ENCODE assay signal across 1 mouse cellular context in genomic region chr19:44965978-44966377, GRCm38 (mm10).
TF ChIP-seq lines count a peak whose summit lies in the region.

No protein-coding gene starts in this region.

TF ChIP-seq in MEL, 35 proteins besides CTCF, POLR2A, EP300 and RAD21:
- TF ChIP-seq MEF2A (IDR thresholded peaks at IDR 0.05; ENCODE audit: extremely low read depth, insufficient replicate concordance, low read depth, low read length, poor library complexity, severe bottlenecking), result no peak
- TF ChIP-seq CHD1 (IDR thresholded peaks at IDR 0.05; ENCODE audit: low read depth, low read length), result no peak
- TF ChIP-seq TCF12 (IDR thresholded peaks at IDR 0.05; ENCODE audit: low read depth, low read length), result no peak
- TF ChIP-seq E2F4 (IDR thresholded peaks at IDR 0.05; ENCODE audit: borderline replicate concordance, low read depth, low read length), result no peak
- no peak for TF ChIP-seq NELFE (IDR thresholded peaks at IDR 0.05; ENCODE audit: low read depth, low read length)
- TF ChIP-seq ZMIZ1 (IDR thresholded peaks at IDR 0.05; ENCODE audit: low read depth, low read length), result no peak
- no peak for TF ChIP-seq MAZ (IDR thresholded peaks at IDR 0.05; ENCODE audit: low read depth, low read length)
- no peak for TF ChIP-seq SIN3A (IDR thresholded peaks at IDR 0.05; ENCODE audit: low read length)
- no peak for TF ChIP-seq TAL1 (IDR thresholded peaks at IDR 0.05; ENCODE audit: low read length)
- no peak for TF ChIP-seq MAFK (IDR thresholded peaks at IDR 0.05; ENCODE audit: borderline replicate concordance, low read depth, low read length)
- no peak for TF ChIP-seq ZC3H11A (IDR thresholded peaks at IDR 0.05; ENCODE audit: low read depth, low read length)
- no peak for TF ChIP-seq NRF1 (IDR thresholded peaks at IDR 0.05; ENCODE audit: insufficient read depth, low read depth, low read length, poor library complexity, severe bottlenecking)
- TF ChIP-seq UBTF (IDR thresholded peaks at IDR 0.05; ENCODE audit: borderline replicate concordance, insufficient read depth, low read depth, low read length), result no peak
- no peak for TF ChIP-seq GABPA (IDR thresholded peaks at IDR 0.05; ENCODE audit: low read depth, low read length)
- no peak for TF ChIP-seq SMC3 (IDR thresholded peaks at IDR 0.05; ENCODE audit: low read depth, low read length)
